Mouse (Mus musculus): ENCODE measurements around the gene Ctsa. TPM values are rescaled to one million over a fixed set of nuclear protein-coding genes. Genes with fewer than 3 reads are reported as not detected.

Ctsa gene
- total RNA-seq, 2 experiments from 2014 or later, result 89.5 to 96.2 TPM

GRCm38 (mm10) chr2:164889960-164890359 is 57.3 kb downstream of the Ctsa start:
- intact Hi-C loops (cut with DNase I), result no loop called here
- no peak overlapping the region for H3K4me3 ChIP-seq
- no peak overlapping the region for H3K27ac ChIP-seq
- DNase-seq (ENCODE audit: extremely low spot score in 1 of 2, low spot score in 2 of 2), result no peak
- TF ChIP-seq CTCF (IDR thresholded peaks at IDR 0.05), result no peak

Other genes with a start within 250 kb of the Ctsa start
- gene Wfdc6a, start 247.4 kb upstream of the Ctsa start, total RNA-seq (2021), result not detected
- gene Eppin, start 239.3 kb upstream of the Ctsa start, total RNA-seq (2021), result not detected
- gene Wfdc6b, start 219.4 kb upstream of the Ctsa start, total RNA-seq (2021), result not detected
- not detected for gene Wfdc8, start 219.2 kb upstream of the Ctsa start, total RNA-seq (2021)
- gene Wfdc16, start 194.1 kb upstream of the Ctsa start, total RNA-seq (2021), result not detected
- gene Wfdc10, start 176.8 kb upstream of the Ctsa start, total RNA-seq (2021), result not detected
- not detected for gene Wfdc9, start 176.3 kb upstream of the Ctsa start, total RNA-seq (2021)
- gene Wfdc11, start 158.8 kb upstream of the Ctsa start, total RNA-seq (2021), result not detected
- not detected for gene Wfdc13, start 147.8 kb upstream of the Ctsa start, total RNA-seq (2021)
- gene Spint4, start 134.4 kb upstream of the Ctsa start, total RNA-seq (2021), result not detected
- not detected for gene Spint5, start 117.6 kb upstream of the Ctsa start, total RNA-seq (2021)
- 1 to 10 TPM; 1.4 to 1.6 TPM for gene Wfdc3, start 86.9 kb upstream of the Ctsa start, total RNA-seq (2021)
- 10 to 100 TPM; 37.6 to 37.9 TPM for gene Dnttip1, start 86.9 kb upstream of the Ctsa start, total RNA-seq (2021)
- gene Ube2c, start 63.0 kb upstream of the Ctsa start, total RNA-seq (2021), result under 1 TPM in 1 of 2 experiments, not detected in 1; 0.36 TPM
- gene Tnnc2, start 52.9 kb upstream of the Ctsa start, total RNA-seq (2021), result 1 to 10 TPM in 1 of 2 experiments, not detected in 1; 1.1 TPM
- gene Snx21, start 47.0 kb upstream of the Ctsa start, total RNA-seq (2021), result 10 to 100 TPM; 54.4 to 57.2 TPM
- gene Acot8, start 28.0 kb upstream of the Ctsa start, total RNA-seq (2021), result 10 to 100 TPM; 26.6 to 28.3 TPM
- 1 to 10 TPM; 8.6 to 9.0 TPM for gene Zswim3, start 27.8 kb upstream of the Ctsa start, total RNA-seq (2021)
- gene Zswim1, start 10.2 kb upstream of the Ctsa start, total RNA-seq (2021), result 10 to 100 TPM; 21.7 to 22.7 TPM
- gene Spata25, start 4.3 kb upstream of the Ctsa start, total RNA-seq (2021), result under 1 TPM; 0.45 to 0.58 TPM
- gene Neurl2, start 583 bp downstream of the Ctsa start, total RNA-seq (2021), result 1 to 10 TPM; 3.9 to 5.3 TPM
- 10 to 100 TPM; 78.1 to 82.4 TPM for gene Pltp, start 24.8 kb downstream of the Ctsa start, total RNA-seq (2021)
- gene Pcif1, start 46.4 kb downstream of the Ctsa start, total RNA-seq (2021), result 10 to 100 TPM; 44.8 to 48.8 TPM
- 10 to 100 TPM; 27.2 to 28.0 TPM for gene Zfp335, start 78.9 kb downstream of the Ctsa start, total RNA-seq (2021)
- gene Mmp9, start 107.9 kb downstream of the Ctsa start, total RNA-seq (2021), result 1 to 10 TPM; 1.4 TPM
- 100 to 1,000 TPM; 575 to 581 TPM for gene Slc12a5, start 127.9 kb downstream of the Ctsa start, total RNA-seq (2021)
- gene Ncoa5, start 202.0 kb downstream of the Ctsa start, total RNA-seq (2021), result 10 to 100 TPM; 55.5 to 57.5 TPM
- under 1 TPM; 0.42 to 0.61 TPM for gene Cd40, start 222.8 kb downstream of the Ctsa start, total RNA-seq (2021)

All from left cerebral cortex, adult 2 months (tissue).